16 mouse cellular contexts compared by ENCODE assay signal in genomic region chr14:21077939-21078338, GRCm38 (mm10). TPM values are rescaled to one million over a fixed set of nuclear protein-coding genes. Genes with fewer than 3 reads are reported as not detected.
A peak's percentile ranks its signal among the peaks of the same experiment; 100 is the strongest.
DNase-seq lines count a peak whose midpoint lies in the region; ATAC-seq and TF ChIP-seq lines count a peak whose summit lies in the region.
"Had no signal": no experiment of that assay in that cellular context is flagged by ENCODE, and none has a peak within 500 bp of the region (broad histone marks: within the 10 kb centered on the region; RNA-seq: fewer than 3 reads in every experiment).

No protein-coding gene starts in this region.

- H3K9ac ChIP-seq in heart, embryonic 16.5 days (ENCODE audit: low read length): peak overlapping the region; percentile 15; the same call in 1 of the 2 replicates
- H3K9ac ChIP-seq in liver, embryonic 15.5 days: peak overlapping the region; percentile 83; the same call in 1 of the 2 replicates
- H3K9ac ChIP-seq: embryonic facial prominence, embryonic 12.5 days had no signal

- H3K27me3 ChIP-seq in heart, embryonic 10.5 days (ENCODE audit: insufficient read depth, poor library complexity, severe bottlenecking): no peaks in the 10 kb centered on the region
- H3K27me3 ChIP-seq in G1E (ENCODE audit: insufficient read depth, low read length): no peaks in the 10 kb centered on the region
- H3K27me3 ChIP-seq in heart, embryonic 16.5 days (ENCODE audit: control insufficient read depth, insufficient read depth, low read length): no peaks in the 10 kb centered on the region
- H3K27me3 ChIP-seq in liver, embryonic 15.5 days: no peaks in the 10 kb centered on the region
- H3K27me3 ChIP-seq in kidney, adult 2 months (replicated peaks; ENCODE audit: control insufficient read depth, insufficient read depth, low read length): no peaks in the 10 kb centered on the region
- H3K27me3 ChIP-seq: embryonic facial prominence, embryonic 12.5 days had no signal

- H3K36me3 ChIP-seq in heart, embryonic 10.5 days: no peaks in the 10 kb centered on the region
- H3K36me3 ChIP-seq in G1E (replicated peaks): peaks cover 12% of the 10 kb centered on the region
- H3K36me3 ChIP-seq in heart, embryonic 16.5 days (ENCODE audit: control insufficient read depth, insufficient read depth): no peaks in the 10 kb centered on the region
- 0 out of 2 replicates have a peak, but pooled peaks cover 2% of the 10 kb centered on the region for H3K36me3 ChIP-seq in liver, embryonic 15.5 days (replicated peaks)
- H3K36me3 ChIP-seq in kidney, adult 2 months (ENCODE audit: control insufficient read depth, insufficient read depth, low read length): no peaks in the 10 kb centered on the region
- H3K36me3 ChIP-seq: embryonic facial prominence, embryonic 12.5 days; forebrain, embryonic 10.5 days had no signal

- peak; percentile 30 for ATAC-seq in G1E (ENCODE audit: extremely low read depth, insufficient number of reproducible peaks, low FRiP score, poor library complexity, severe bottlenecking)
- ATAC-seq in heart, embryonic 16.5 days (replicated peaks; ENCODE audit: extremely low read depth, insufficient read depth, low FRiP score): no peak
- ATAC-seq in liver, embryonic 15.5 days (ENCODE audit: insufficient read depth): no peak
- ATAC-seq: hindbrain, embryonic 16.5 days; midbrain, embryonic 16.5 days had no signal

- TF ChIP-seq POLR2A in kidney, adult 2 months (IDR thresholded peaks at IDR 0.05; ENCODE audit: low read depth, low read length): no peak

- 27% methylated on average over 4 of the region's 4 CpGs for WGBS in heart, embryonic 10.5 days
- WGBS in heart, embryonic 16.5 days: 28% methylated on average over 4 of the region's 4 CpGs
- WGBS in liver, embryonic 15.5 days (ENCODE audit: insufficient replicate concordance): 20% methylated on average over 4 of the region's 4 CpGs
- 79% methylated on average over 4 of the region's 4 CpGs for WGBS in kidney, adult 2 months

- H3K4me3 ChIP-seq in heart, embryonic 10.5 days: peak overlapping the region; percentile 74; the same call in 1 of the 2 replicates
- H3K4me3 ChIP-seq in G1E (ENCODE audit: low read depth, low read length): peak overlapping the region; percentile 57; the same call in 1 of the 2 replicates
- no peak overlapping the region; the same call in 1 of the 2 replicates for H3K4me3 ChIP-seq in heart, embryonic 16.5 days (ENCODE audit: low read length)
- peak overlapping the region; percentile 76 for H3K4me3 ChIP-seq in liver, embryonic 15.5 days (replicated peaks)
- H3K4me3 ChIP-seq in kidney, adult 2 months (ENCODE audit: insufficient read depth, low read depth, low read length): no peak overlapping the region
- H3K4me3 ChIP-seq: embryonic facial prominence, embryonic 12.5 days; forebrain, embryonic 10.5 days had no signal

- DNase-seq in heart, embryonic 10.5 days (ENCODE audit: low spot score): no peak
- no peak for DNase-seq in heart, postnatal 14 days
- no peak for DNase-seq in G1E (ENCODE audit: low spot score)
- DNase-seq in kidney, adult 2 months: no peak
- DNase-seq in urinary bladder, postnatal 10 days (ENCODE audit: low spot score): no peak
- no peak for DNase-seq in gastrocnemius, postnatal 14 days
- DNase-seq: cerebellum, adult 18-20 months; kidney, adult 8-10 months; lung, adult 2 months; right cerebral cortex, postnatal 25 days had no signal

- H3K27ac ChIP-seq in heart, embryonic 10.5 days: peak overlapping the region; percentile 52; the same call in 1 of the 2 replicates
- peak overlapping the region; percentile 74 for H3K27ac ChIP-seq in heart, embryonic 16.5 days (ENCODE audit: low read length)
- H3K27ac ChIP-seq in liver, embryonic 15.5 days (replicated peaks): peak overlapping the region; percentile 93
- H3K27ac ChIP-seq in kidney, adult 2 months (ENCODE audit: insufficient read depth, low read depth, low read length): no peak overlapping the region
- H3K27ac ChIP-seq: embryonic facial prominence, embryonic 12.5 days; forebrain, embryonic 10.5 days had no signal

- H3K4me1 ChIP-seq in heart, embryonic 10.5 days: peaks cover 73% of the 10 kb centered on the region
- H3K4me1 ChIP-seq in G1E (ENCODE audit: insufficient read depth, low read depth, low read length): peaks cover 63% of the 10 kb centered on the region
- H3K4me1 ChIP-seq in heart, embryonic 16.5 days (ENCODE audit: control insufficient read depth, insufficient read depth, low read length): peaks cover 41% of the 10 kb centered on the region
- peaks cover 76% of the 10 kb centered on the region for H3K4me1 ChIP-seq in liver, embryonic 15.5 days (replicated peaks)
- peaks cover 6% of the 10 kb centered on the region for H3K4me1 ChIP-seq in kidney, adult 2 months (ENCODE audit: control insufficient read depth, insufficient read depth, low read length)

- intact Hi-C loops in heart, postnatal 14 days (cut with DNase I): loop anchor here (5.0 kb wide), 1 partner anchor 34 kb away; no protein-coding TSS in a partner anchor
- intact Hi-C loops in gastrocnemius, postnatal 14 days (cut with DNase I; ENCODE audit: low total_unique reads): no loop called here

- H3K4me2 ChIP-seq in heart, embryonic 16.5 days (ENCODE audit: low read depth, low read length): peak overlapping the region; percentile 73
- peak overlapping the region; percentile 93 for H3K4me2 ChIP-seq in liver, embryonic 15.5 days
- H3K4me2 ChIP-seq: embryonic facial prominence, embryonic 12.5 days had no signal

- H3K9me3 ChIP-seq in heart, embryonic 10.5 days: no peaks in the 10 kb centered on the region
- H3K9me3 ChIP-seq in G1E (replicated peaks): no peaks in the 10 kb centered on the region
- H3K9me3 ChIP-seq in heart, embryonic 16.5 days (replicated peaks; ENCODE audit: control insufficient read depth, low read length): no peaks in the 10 kb centered on the region
- no peaks in the 10 kb centered on the region for H3K9me3 ChIP-seq in liver, embryonic 15.5 days (replicated peaks)
- H3K9me3 ChIP-seq: embryonic facial prominence, embryonic 12.5 days; forebrain, embryonic 10.5 days had no signal

- TF ChIP-seq CTCF in G1E (IDR thresholded peaks at IDR 0.05; ENCODE audit: low read depth, low read length): no peak
- TF ChIP-seq CTCF in kidney, adult 2 months (conservative IDR thresholded peaks at IDR 0.05; ENCODE audit: insufficient read depth, insufficient read length, low read depth, low read length): no peak

RNA-seq across cellular contexts. Expression of gene Adk, which starts 25.6 kb away (rescaled TPM):
- polyA plus RNA-seq in heart, embryonic 10.5 days (2016; fragmentation: Nextera tagmentation; extraction: Ambion mirVana): 275 and 312 TPM in 2 replicates
- total RNA-seq in heart, postnatal 14 days (2021): 100 to 1,000 TPM; 186 to 196 TPM
- total RNA-seq in G1E (2014; fragmentation: Nextera tagmentation) (457 and 489 TPM in 2 replicates), G1E (2017) (547 and 633 TPM in 2 replicates)
- 20.3 and 20.8 TPM in 2 replicates for polyA plus RNA-seq in G1E (2012)
- polyA plus RNA-seq in heart, embryonic 16.5 days (2015; fragmentation: Nextera tagmentation; extraction: Ambion mirVana): 197 and 222 TPM in 2 replicates
- polyA plus RNA-seq in liver, embryonic 15.5 days (2015; fragmentation: Nextera tagmentation; extraction: Ambion mirVana): 197 and 203 TPM in 2 replicates
- polyA plus RNA-seq in kidney, adult 2 months (2012; rRNA removed): 92.5 and 121 TPM in 2 replicates
- total RNA-seq in gastrocnemius, postnatal 14 days (2021): 100 to 1,000 TPM in 1 of 2 experiments, 10 to 100 TPM in 1; 93.8 to 101 TPM

RNA-seq across cellular contexts. Expression of gene Ap3m1, which starts 25.6 kb away (rescaled TPM):
- 82.2 and 89.2 TPM in 2 replicates for polyA plus RNA-seq in heart, embryonic 10.5 days (2016; fragmentation: Nextera tagmentation; extraction: Ambion mirVana)
- total RNA-seq in heart, postnatal 14 days (2021): 10 to 100 TPM; 69.5 to 71.4 TPM
- total RNA-seq in G1E (2014; fragmentation: Nextera tagmentation) (117 and 148 TPM in 2 replicates), G1E (2017) (98.7 and 114 TPM in 2 replicates)
- 6.8 and 8.2 TPM in 2 replicates for polyA plus RNA-seq in G1E (2012)
- polyA plus RNA-seq in heart, embryonic 16.5 days (2015; fragmentation: Nextera tagmentation; extraction: Ambion mirVana): 54.4 and 60.7 TPM in 2 replicates
- polyA plus RNA-seq in liver, embryonic 15.5 days (2015; fragmentation: Nextera tagmentation; extraction: Ambion mirVana): 29.0 and 30.2 TPM in 2 replicates
- 23.5 and 25.5 TPM in 2 replicates for polyA plus RNA-seq in kidney, adult 2 months (2012; rRNA removed)
- 10 to 100 TPM; 35.9 to 45.5 TPM for total RNA-seq in gastrocnemius, postnatal 14 days (2021)

Comparison
In these comparisons a context has a peak if more than half of its experiments do, and no peak if none do; other contexts are left out.
1. H3K4me3 ChIP-seq: peak in heart, embryonic 10.5 days (single experiment), G1E (single experiment) and liver, embryonic 15.5 days (single experiment); none in heart, embryonic 16.5 days (single experiment) and kidney, adult 2 months (single experiment).